Mouse (Mus musculus) frontal cortex, postnatal 25 days (tissue): Measurements from ENCODE around the gene Ccdc63.

Experiments
- DNase-seq, 2 experiments: peaks; one replicate each; pipeline ENCODE4 v3.0.0; 2022; ENCODE audit warnings: low spot score in 2 of 2

Gene Ccdc63

GRCm38 (mm10) chr5:122084470-122084869, 56.2 kb downstream of the Ccdc63 start:
- DNase-seq = no peak

- no peak for DNase-seq
Observed at GRCm38 (mm10) chr5:122083282-122083681, 57.3 kb downstream of the Ccdc63 start.

GRCm38 (mm10) chr5:122081471-122081870, 59.2 kb downstream of the Ccdc63 start:
- no peak for DNase-seq

- peak; percentile 60 to 65 for DNase-seq
Observed at GRCm38 (mm10) chr5:122080930-122081329, 59.7 kb downstream of the Ccdc63 start.

GRCm38 (mm10) chr5:122079796-122080195, 60.8 kb downstream of the Ccdc63 start:
- no peak for DNase-seq

- DNase-seq = no peak
Observed at GRCm38 (mm10) chr5:122077244-122077643, 63.4 kb downstream of the Ccdc63 start.

GRCm38 (mm10) chr5:122075736-122076135, 64.9 kb downstream of the Ccdc63 start:
- no peak for DNase-seq

GRCm38 (mm10) chr5:122071997-122072396, 68.6 kb downstream of the Ccdc63 start:
- DNase-seq = no peak

GRCm38 (mm10) chr5:122070963-122071800, 69.4 kb downstream of the Ccdc63 start:
- DNase-seq = no peak

- no peak for DNase-seq
Observed at GRCm38 (mm10) chr5:122068563-122068962, 72.1 kb downstream of the Ccdc63 start.

GRCm38 (mm10) chr5:122063204-122063933, 77.3 kb downstream of the Ccdc63 start:
- no peak for DNase-seq

- no peak for DNase-seq
Observed at GRCm38 (mm10) chr5:122062479-122062878, 78.1 kb downstream of the Ccdc63 start.

GRCm38 (mm10) chr5:122060767-122061333, 79.8 kb downstream of the Ccdc63 start:
- DNase-seq = no peak

- DNase-seq = no peak
Observed at GRCm38 (mm10) chr5:122059060-122060017, 81.3 kb downstream of the Ccdc63 start.
